Mouse (Mus musculus) layer of hippocampus, adult 9-11 months (tissue): ENCODE results near the gene Slc12a1.
"Not testable (repeated sequence)": the region's sequence is repeated elsewhere in the genome, so short reads cannot be mapped to it uniquely, and the experiment has no call there.

Source experiments
- DNase-seq: peaks from one replicate; pipeline ENCODE4 v3.0.0; 2022

Gene Slc12a1

GRCm38 (mm10) chr2:125152388-125152787, at the start of gene Slc12a1:
Gene Slc12a1, plus strand, starts transcription at chr2:125152505.
- DNase-seq, result no peak

- not testable (repeated sequence) for DNase-seq
Measured at GRCm38 (mm10) chr2:125104491-125104890, 47.8 kb upstream of the Slc12a1 start.

- DNase-seq, result not testable (repeated sequence)
Measured at GRCm38 (mm10) chr2:125106536-125106935, 45.8 kb upstream of the Slc12a1 start.

- peak; percentile 66 for DNase-seq
Measured at GRCm38 (mm10) chr2:125119381-125120110, 32.8 kb upstream of the Slc12a1 start.

- DNase-seq, result no peak
Measured at GRCm38 (mm10) chr2:125122288-125122623, 30.0 kb upstream of the Slc12a1 start.

- DNase-seq, result peak; percentile 40
Measured at GRCm38 (mm10) chr2:125122624-125123476, 29.5 kb upstream of the Slc12a1 start.

- peak; percentile 57 for DNase-seq
Measured at GRCm38 (mm10) chr2:125123477-125123852, 28.8 kb upstream of the Slc12a1 start, which contains the start of gene Myef2. Gene Myef2, minus strand, starts transcription at chr2:125123661.

- no peak for DNase-seq
Measured at GRCm38 (mm10) chr2:125125824-125126223, 26.5 kb upstream of the Slc12a1 start.

GRCm38 (mm10) chr2:125126792-125127191, 25.5 kb upstream of the Slc12a1 start:
- DNase-seq, result no peak

- no peak for DNase-seq
Measured at GRCm38 (mm10) chr2:125134113-125134512, 18.2 kb upstream of the Slc12a1 start.

GRCm38 (mm10) chr2:125135903-125136811, 16.1 kb upstream of the Slc12a1 start, which contains the start of gene Ctxn2:
Gene Ctxn2, plus strand, starts transcription at chr2:125136692.
- peak; percentile 50 for DNase-seq

- no peak for DNase-seq
Measured at GRCm38 (mm10) chr2:125136846-125137245, 15.5 kb upstream of the Slc12a1 start.

- no peak for DNase-seq
Measured at GRCm38 (mm10) chr2:125142336-125142735, 10.0 kb upstream of the Slc12a1 start.

- DNase-seq, result no peak
Measured at GRCm38 (mm10) chr2:125154294-125154693, 2.0 kb downstream of the Slc12a1 start.

GRCm38 (mm10) chr2:125155504-125155903, 3.2 kb downstream of the Slc12a1 start:
- no peak for DNase-seq

- no peak for DNase-seq
Measured at GRCm38 (mm10) chr2:125162012-125162470, 9.7 kb downstream of the Slc12a1 start.

GRCm38 (mm10) chr2:125178225-125178798, 26.0 kb downstream of the Slc12a1 start:
- peak; percentile 43 for DNase-seq

- no peak for DNase-seq
Measured at GRCm38 (mm10) chr2:125187904-125188303, 35.6 kb downstream of the Slc12a1 start.

- peak; percentile 31 for DNase-seq
Measured at GRCm38 (mm10) chr2:125189197-125189596, 36.9 kb downstream of the Slc12a1 start.

GRCm38 (mm10) chr2:125192905-125193304, 40.6 kb downstream of the Slc12a1 start:
- DNase-seq, result no peak

- DNase-seq, result peak; percentile 17
Measured at GRCm38 (mm10) chr2:125196771-125197170, 44.5 kb downstream of the Slc12a1 start.

GRCm38 (mm10) chr2:125208894-125209596, 56.7 kb downstream of the Slc12a1 start:
- DNase-seq, result peak; percentile 53
